Mouse (Mus musculus) ES-E14 (cell line): Measurements from ENCODE around the gene Pcmt1.

Source experiments
- CHD2 ChIP-seq: IDR thresholded peaks from 2 replicates; pipeline ENCODE4 v1.6.1; 2014; ENCODE audit warnings: mild to moderate bottlenecking, low read depth, low read length, inconsistent platforms
- HCFC1 ChIP-seq: IDR thresholded peaks from 2 replicates; pipeline ENCODE4 v1.6.1; 2012; ENCODE audit warnings: low read length, inconsistent platforms, borderline replicate concordance; ENCODE audit not compliant: insufficient read depth
- MAFK ChIP-seq: IDR thresholded peaks from 2 replicates; pipeline ENCODE4 v1.6.1; 2014; ENCODE audit warnings: mild to moderate bottlenecking, low read depth, low read length, inconsistent platforms; ENCODE audit not compliant: insufficient read depth
- ZNF384 ChIP-seq: IDR thresholded peaks from 2 replicates; pipeline ENCODE4 v1.6.1; 2012; ENCODE audit warnings: low read depth, low read length, inconsistent platforms

GRCm38 (mm10) chr10:7664889-7665288 is 16.0 kb downstream of the Pcmt1 start:
- TF ChIP-seq ZNF384 (no peak), CHD2 (no peak), MAFK (no peak), HCFC1 (no peak)
